9 mouse cellular contexts compared by ENCODE assay signal in genomic region chr13:83720883-83721371, GRCm38 (mm10).
DNase-seq lines count a peak whose midpoint lies in the region; ATAC-seq and TF ChIP-seq lines count a peak whose summit lies in the region.
"Had no signal": no experiment of that assay in that cellular context is flagged by ENCODE, and none has a peak within 500 bp of the region (broad histone marks: within the 10 kb centered on the region; RNA-seq: fewer than 3 reads in every experiment).

No protein-coding gene starts in this region.

- TF ChIP-seq CTCF in lung, embryonic 14.5 days (IDR thresholded peaks at IDR 0.05; ENCODE audit: low read depth), result no peak

- H3K4me1 ChIP-seq in lung, embryonic 14.5 days (ENCODE audit: insufficient read depth), result no peaks in the 10 kb centered on the region
- no peaks in the 10 kb centered on the region for H3K4me1 ChIP-seq in hindbrain, embryonic 16.5 days (ENCODE audit: control insufficient read depth, insufficient read depth, low read depth, low read length)
- no peaks in the 10 kb centered on the region for H3K4me1 ChIP-seq in limb, embryonic 14.5 days (ENCODE audit: control insufficient read depth, insufficient read depth, low read length)

- H3K27me3 ChIP-seq in lung, embryonic 14.5 days (ENCODE audit: insufficient read depth, low read length), result peaks cover 98% of the 10 kb centered on the region
- no peaks in the 10 kb centered on the region for H3K27me3 ChIP-seq in hindbrain, embryonic 16.5 days (replicated peaks; ENCODE audit: control insufficient read depth, insufficient read depth, low read length)
- H3K27me3 ChIP-seq in limb, embryonic 14.5 days (ENCODE audit: control insufficient read depth, insufficient read depth, low read length), result peaks cover 100% of the 10 kb centered on the region

- WGBS in lung, embryonic 14.5 days, result under 1% methylated on average over 30 of the region's 30 CpGs
- WGBS in hindbrain, embryonic 16.5 days, result under 1% methylated on average over 28 of the region's 30 CpGs
- WGBS in limb, embryonic 14.5 days, result under 1% methylated on average over 29 of the region's 30 CpGs

- H3K9ac ChIP-seq in lung, embryonic 14.5 days, result no peak overlapping the region
- H3K9ac ChIP-seq in hindbrain, embryonic 16.5 days (ENCODE audit: low read depth, low read length), result peak overlapping the region; percentile 88
- H3K9ac ChIP-seq in limb, embryonic 14.5 days (ENCODE audit: low read depth, low read length, severe bottlenecking), result no peak overlapping the region

- TF ChIP-seq POLR2A in limb, embryonic 14.5 days (IDR thresholded peaks at IDR 0.05; ENCODE audit: borderline replicate concordance, extremely low read depth, insufficient read depth, insufficient read length), result no peak

- H3K9me3 ChIP-seq in lung, embryonic 14.5 days (ENCODE audit: low read depth, low read length), result no peaks in the 10 kb centered on the region
- H3K9me3 ChIP-seq in hindbrain, embryonic 16.5 days (ENCODE audit: control insufficient read depth, low read length), result no peaks in the 10 kb centered on the region
- no peaks in the 10 kb centered on the region for H3K9me3 ChIP-seq in limb, embryonic 14.5 days (ENCODE audit: control insufficient read depth, low read length)

- peak overlapping the region; percentile 14; the same call in 1 of the 2 replicates for H3K4me3 ChIP-seq in lung, embryonic 14.5 days (ENCODE audit: low read depth, low read length)
- peak overlapping the region; percentile 42 for H3K4me3 ChIP-seq in hindbrain, embryonic 16.5 days (ENCODE audit: low read length)
- H3K4me3 ChIP-seq in limb, embryonic 14.5 days (replicated peaks; ENCODE audit: low read length), result peak overlapping the region; percentile 24

- H3K36me3 ChIP-seq in lung, embryonic 14.5 days (ENCODE audit: insufficient read depth), result no peaks in the 10 kb centered on the region
- no peaks in the 10 kb centered on the region for H3K36me3 ChIP-seq in hindbrain, embryonic 16.5 days (ENCODE audit: control insufficient read depth, insufficient read depth, low read length)
- no peaks in the 10 kb centered on the region for H3K36me3 ChIP-seq in limb, embryonic 14.5 days (ENCODE audit: control insufficient read depth, insufficient read depth, low read length)

- ATAC-seq in lung, embryonic 14.5 days (ENCODE audit: insufficient read depth), result no peak; the same call in 1 of the 2 replicates
- peak; percentile 90 for ATAC-seq in hindbrain, embryonic 16.5 days
- no peak for ATAC-seq in limb, embryonic 14.5 days (ENCODE audit: low FRiP score, low read depth)
- no peak for ATAC-seq in erythroblast, adult 5-6 weeks (replicated peaks; ENCODE audit: low FRiP score, poor library complexity, severe bottlenecking)

- H3K4me2 ChIP-seq in lung, embryonic 14.5 days, result peak overlapping the region; percentile 26; the same call in 1 of the 2 replicates
- H3K4me2 ChIP-seq in hindbrain, embryonic 16.5 days (ENCODE audit: low read length), result peak overlapping the region; percentile 75
- peak overlapping the region; percentile 34; the same call in 1 of the 2 replicates for H3K4me2 ChIP-seq in limb, embryonic 14.5 days (replicated peaks; ENCODE audit: low read depth, low read length, severe bottlenecking)

- no peak overlapping the region for H3K27ac ChIP-seq in lung, embryonic 14.5 days (ENCODE audit: low read depth)
- H3K27ac ChIP-seq in hindbrain, embryonic 16.5 days (ENCODE audit: low read depth, low read length), result peak overlapping the region; percentile 99
- no peak overlapping the region for H3K27ac ChIP-seq in limb, embryonic 14.5 days (replicated peaks; ENCODE audit: low read depth, low read length)
- H3K27ac ChIP-seq: macrophage had no signal

- no peak for DNase-seq in lung, embryonic 14.5 days
- no peak for DNase-seq in lung, adult 18-20 months
- DNase-seq in embryo, embryonic 10.5 days (ENCODE audit: low spot score), result peak; percentile 74
- no peak for DNase-seq in limb, embryonic 14.5 days (ENCODE audit: low spot score)
- peak; percentile 88 for DNase-seq in right cerebral cortex, postnatal 25 days
- DNase-seq in urinary bladder, postnatal 25 days (ENCODE audit: low spot score), result no peak

Comparison
In these comparisons a context has a peak if more than half of its experiments do, and no peak if none do; other contexts are left out.
1. DNase-seq: peak in embryo, embryonic 10.5 days (single experiment) and right cerebral cortex, postnatal 25 days (single experiment); none in lung, embryonic 14.5 days (single experiment), lung, adult 18-20 months (0 of 2), limb, embryonic 14.5 days (single experiment) and urinary bladder, postnatal 25 days (single experiment).
2. Peak in every context shown above with its lines, with median percentiles within 50 percentile points of each other: H3K4me2 ChIP-seq and H3K4me3 ChIP-seq.